Mouse (Mus musculus) midbrain, embryonic 13.5 days (tissue): Measurements from ENCODE around the gene Odaph. TPM values are rescaled to one million over a fixed set of nuclear protein-coding genes. Genes with fewer than 3 reads are reported as not detected.

Source experiments
- ATAC-seq: fragments of 200-750 bp; cut with Nextera tagmentation; 2 replicates; pipeline ENCODE4 v1.8.0; 2017; ENCODE audit warnings: mild to moderate bottlenecking, moderate TSS enrichment, moderate library complexity
- H3K27ac ChIP-seq: fragments of 300-500 bp; sonication (generic); 2 replicates; pipeline ENCODE4 v1.5.1; 2015; ENCODE audit warnings: inconsistent platforms, mild to moderate bottlenecking, moderate library complexity
- H3K27me3 ChIP-seq: fragments of 300-500 bp; sonication (generic); 2 replicates; pipeline ENCODE4 v1.6.1; 2015; ENCODE audit warnings: mild to moderate bottlenecking, inconsistent platforms
- H3K36me3 ChIP-seq: fragments of 300-500 bp; sonication (generic); 2 replicates; pipeline ENCODE4 v1.6.1; 2015; ENCODE audit warnings: mild to moderate bottlenecking, inconsistent platforms
- H3K4me1 ChIP-seq: fragments of 300-500 bp; sonication (generic); replicated peaks from 2 replicates; pipeline ENCODE4 v1.6.1; 2015; ENCODE audit warnings: inconsistent platforms
- H3K4me2 ChIP-seq: fragments of 300-500 bp; sonication (generic); replicated peaks from 2 replicates; pipeline ENCODE4 v1.6.1; 2015; ENCODE audit warnings: moderate library complexity, mild to moderate bottlenecking, inconsistent platforms
- H3K4me3 ChIP-seq: fragments of 300-500 bp; sonication (generic); replicated peaks from 2 replicates; pipeline ENCODE4 v1.5.1; 2015; ENCODE audit warnings: mild to moderate bottlenecking, inconsistent platforms
- H3K9ac ChIP-seq: fragments of 300-500 bp; sonication (generic); replicated peaks from 2 replicates; pipeline ENCODE4 v1.6.1; 2015; ENCODE audit warnings: mild to moderate bottlenecking, inconsistent platforms
- H3K9me3 ChIP-seq: fragments of 300-500 bp; sonication (generic); 2 replicates; pipeline ENCODE4 v1.6.1; 2016; ENCODE audit warnings: mild to moderate bottlenecking, inconsistent platforms
- WGBS: fragments of 180-500 bp; shearing (Covaris S2); methylation state at CpG from one replicate; pipeline ENCODE4 v1.1.7; 2015; 5-methylcytosine and 5-hydroxymethylcytosine counted together
- polyA plus RNA-seq: library from polyadenylated mRNA; unstranded; fragments of >200 nt; fragmentation: Nextera tagmentation; extraction: Ambion mirVana; gene quantifications from 2 replicates; pipeline ENCODE4 v1.2.1, GENCODE M21; 2015

Odaph gene
- polyA plus RNA-seq, 1 experiment from 2014 or later, result not detected

GRCm38 (mm10) chr5:91994546-91994945 is 7.3 kb downstream of the Odaph start:
- Histone ChIP-seq H3K9me3 (no peaks in the 10 kb centered on the region), H3K36me3 (no peaks in the 10 kb centered on the region), H3K9ac (no peak overlapping the region), H3K4me2 (no peak overlapping the region), H3K27ac (no peak overlapping the region), H3K27me3 (no peaks in the 10 kb centered on the region), H3K4me3 (no peak overlapping the region), H3K4me1 (no peaks in the 10 kb centered on the region)
- 59% methylated on average over 13 of the region's 13 CpGs for WGBS
- no peak for ATAC-seq

- no peak overlapping the region for H3K4me3 ChIP-seq
- H3K9me3 ChIP-seq, result no peaks in the 10 kb centered on the region
- 84% methylated on average over 2 of the region's 2 CpGs for WGBS
- no peak overlapping the region for H3K4me2 ChIP-seq
- H3K36me3 ChIP-seq, result no peaks in the 10 kb centered on the region
- no peaks in the 10 kb centered on the region for H3K4me1 ChIP-seq
- no peak for ATAC-seq
- no peaks in the 10 kb centered on the region for H3K27me3 ChIP-seq
- no peak overlapping the region for H3K27ac ChIP-seq
- no peak overlapping the region for H3K9ac ChIP-seq
Measured at GRCm38 (mm10) chr5:92000770-92001169, 13.5 kb downstream of the Odaph start.

GRCm38 (mm10) chr5:92003011-92003410 is 15.7 kb downstream of the Odaph start:
- Histone ChIP-seq H3K4me2 (no peak overlapping the region), H3K4me3 (no peak overlapping the region), H3K9ac (no peak overlapping the region), H3K27ac (no peak overlapping the region), H3K4me1 (no peaks in the 10 kb centered on the region), H3K27me3 (no peaks in the 10 kb centered on the region), H3K9me3 (no peaks in the 10 kb centered on the region), H3K36me3 (no peaks in the 10 kb centered on the region)
- WGBS, result 65% methylated on average over 2 of the region's 2 CpGs
- ATAC-seq, result 0 out of 2 replicates have a peak, but pooled peaks have one; percentile 56

- no peak overlapping the region for H3K27ac ChIP-seq
- H3K36me3 ChIP-seq, result no peaks in the 10 kb centered on the region
- no peak overlapping the region for H3K4me2 ChIP-seq
- no peak overlapping the region for H3K9ac ChIP-seq
- H3K9me3 ChIP-seq, result no peaks in the 10 kb centered on the region
- no peaks in the 10 kb centered on the region for H3K27me3 ChIP-seq
- no peak for ATAC-seq
- 49% methylated on average over 2 of the region's 2 CpGs for WGBS
- no peaks in the 10 kb centered on the region for H3K4me1 ChIP-seq
- no peak overlapping the region for H3K4me3 ChIP-seq
Measured at GRCm38 (mm10) chr5:92009827-92010226, 22.6 kb downstream of the Odaph start.

- H3K4me3 ChIP-seq, result no peak overlapping the region
- H3K9ac ChIP-seq, result no peak overlapping the region
- H3K36me3 ChIP-seq, result no peaks in the 10 kb centered on the region
- no peak overlapping the region for H3K27ac ChIP-seq
- 83% methylated on average over 7 of the region's 7 CpGs for WGBS
- no peaks in the 10 kb centered on the region for H3K9me3 ChIP-seq
- no peak overlapping the region for H3K4me2 ChIP-seq
- ATAC-seq, result no peak
- no peaks in the 10 kb centered on the region for H3K27me3 ChIP-seq
- no peaks in the 10 kb centered on the region for H3K4me1 ChIP-seq
Measured at GRCm38 (mm10) chr5:92011756-92012155, 24.5 kb downstream of the Odaph start.

GRCm38 (mm10) chr5:92019960-92020359 is 32.7 kb downstream of the Odaph start:
- ATAC-seq, result no peak
- H3K9me3 ChIP-seq, result no peaks in the 10 kb centered on the region
- 70% methylated on average over 2 of the region's 2 CpGs for WGBS

GRCm38 (mm10) chr5:92042377-92043348 is 55.4 kb downstream of the Odaph start:
- Histone ChIP-seq H3K27me3 (peaks cover 20% of the 10 kb centered on the region; the same call in 1 of the 2 replicates), H3K4me1 (peaks cover 6% of the 10 kb centered on the region; the same call in 1 of the 2 replicates), H3K36me3 (no peaks in the 10 kb centered on the region), H3K27ac (peak overlapping the region; percentile 19; the same call in 1 of the 2 replicates), H3K4me2 (peak overlapping the region; percentile 94), H3K9ac (peak overlapping the region; percentile 68), H3K9me3 (no peaks in the 10 kb centered on the region), H3K4me3 (peak overlapping the region; percentile 81)
- WGBS, result under 1% methylated on average over 68 of the region's 68 CpGs
- peak; percentile 98 for ATAC-seq

More at GRCm38 (mm10) chr5:92019960-92020359, 32.7 kb downstream of the Odaph start:
- no peaks in the 10 kb centered on the region for H3K27me3 ChIP-seq
- H3K27ac ChIP-seq, result no peak overlapping the region
- no peaks in the 10 kb centered on the region for H3K4me1 ChIP-seq
- no peak overlapping the region for H3K4me2 ChIP-seq
- no peak overlapping the region for H3K9ac ChIP-seq
- H3K4me3 ChIP-seq, result no peak overlapping the region
- H3K36me3 ChIP-seq, result no peaks in the 10 kb centered on the region

- peak within 1 kb of the TSS; percentile 68 for H3K9ac ChIP-seq
- H3K4me2 ChIP-seq, result peak within 1 kb of the TSS; percentile 94
- WGBS, result 78% methylated on average over 4 of the region's 4 CpGs
- H3K27ac ChIP-seq, result peak within 1 kb of the TSS; percentile 19; the same call in 1 of the 2 replicates
- H3K4me3 ChIP-seq, result peak within 1 kb of the TSS; percentile 81
- H3K36me3 ChIP-seq, result no peaks in the 10 kb centered on the region
- H3K27me3 ChIP-seq, result peaks cover 20% of the 10 kb centered on the region; the same call in 1 of the 2 replicates
- no peak for ATAC-seq
- H3K9me3 ChIP-seq, result no peaks in the 10 kb centered on the region
- peaks cover 6% of the 10 kb centered on the region; the same call in 1 of the 2 replicates for H3K4me1 ChIP-seq
Measured at GRCm38 (mm10) chr5:92043783-92044182, 56.5 kb downstream of the Odaph start, which contains the start of gene Cdkl2. Cdkl2 (minus strand) TSS chr5:92043883.

Other genes with a start within 250 kb of the Odaph start
- 77.8 and 77.9 TPM in 2 replicates for gene Rchy1, start 24.4 kb upstream of the Odaph start, polyA plus RNA-seq
- 2.1 and 2.6 TPM in 2 replicates for gene Cdkl2, start 56.4 kb downstream of the Odaph start, polyA plus RNA-seq
- 371 and 409 TPM in 2 replicates for gene G3bp2, start 96.2 kb downstream of the Odaph start, polyA plus RNA-seq
- 50.2 and 50.3 TPM in 2 replicates for gene Uso1, start 150.5 kb downstream of the Odaph start, polyA plus RNA-seq
- gene U90926, start 227.9 kb downstream of the Odaph start, polyA plus RNA-seq, result not detected in 2 replicates